8 mouse cellular contexts compared by ENCODE assay signal in the genomic region with DNA sequence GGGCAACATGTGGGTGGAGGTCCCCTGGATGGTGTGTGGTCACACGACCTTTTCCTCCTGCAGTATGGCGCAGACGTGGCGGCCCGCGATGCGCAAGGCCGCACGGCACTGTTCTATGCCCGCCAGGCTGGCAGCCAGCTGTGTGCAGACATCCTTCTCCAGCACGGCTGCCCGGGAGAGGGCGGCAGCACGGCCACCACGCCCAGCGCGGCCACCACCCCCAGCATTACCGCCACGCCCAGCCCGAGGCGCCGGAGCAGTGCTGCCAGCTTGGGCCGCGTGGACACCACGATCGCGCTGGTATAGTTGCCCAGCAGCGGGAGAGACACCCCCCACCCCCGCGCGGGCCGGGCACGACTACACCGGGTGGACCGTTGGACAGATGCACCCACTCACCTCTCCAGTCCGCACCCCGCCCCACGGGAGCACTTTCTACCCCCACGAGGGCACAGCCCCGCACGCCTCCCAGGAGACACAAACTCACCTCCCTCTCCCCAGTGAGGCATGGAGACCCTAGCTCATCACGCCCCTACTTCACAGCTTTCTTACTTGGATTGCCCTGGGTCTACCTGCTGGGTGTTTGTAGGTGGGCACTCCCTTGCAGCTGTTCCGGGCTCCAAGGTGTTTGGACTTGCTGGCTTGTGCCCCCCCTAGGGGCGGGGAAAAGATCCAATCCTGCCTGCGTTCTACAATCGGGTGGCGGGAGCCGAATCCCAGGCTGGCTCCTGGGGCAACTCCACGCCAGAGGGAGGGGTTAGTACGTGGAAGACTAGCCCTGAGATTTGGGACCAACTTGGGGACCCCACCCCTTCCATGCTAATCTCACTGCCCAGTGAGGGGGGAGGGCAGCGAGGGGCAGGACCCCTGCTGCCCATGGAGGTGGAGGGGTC. TPM values are rescaled to one million over a fixed set of nuclear protein-coding genes. Genes with fewer than 3 reads are reported as not detected.
DNase-seq lines count a peak whose midpoint lies in the region; ATAC-seq and TF ChIP-seq lines count a peak whose summit lies in the region.

No protein-coding gene starts in this region.

- intact Hi-C loops in gastrocnemius, postnatal 14 days (cut with DNase I; ENCODE audit: low total_unique reads): no loop called here
- intact Hi-C loops in gastrocnemius, postnatal 36 days (cut with DNase I): no loop called here

- WGBS in forebrain, embryonic 10.5 days: 5% methylated on average over 51 of the region's 51 CpGs
- WGBS in kidney, postnatal 0 days: 10% methylated on average over 51 of the region's 51 CpGs
- 9% methylated on average over 51 of the region's 51 CpGs for WGBS in midbrain, embryonic 10.5 days

- TF ChIP-seq CTCF in kidney, postnatal 0 days (IDR thresholded peaks at IDR 0.05; ENCODE audit: low read depth): 0 out of 2 replicates have a peak, but pooled peaks have one; percentile 2

- ATAC-seq in kidney, postnatal 0 days (replicated peaks; ENCODE audit: low FRiP score, low read depth): peak; percentile 22; the same call in 1 of the 2 replicates

- peak; percentile 61 for DNase-seq in gastrocnemius, postnatal 14 days
- DNase-seq in gastrocnemius, postnatal 36 days: no peak
- no peak for DNase-seq in ES-E14 (ENCODE audit: low read depth, low spot score)
- no peak for DNase-seq in forebrain, embryonic 10.5 days (ENCODE audit: extremely low spot score, low spot score)
- no peak for DNase-seq in kidney, postnatal 0 days (ENCODE audit: low spot score)
- DNase-seq in midbrain, embryonic 10.5 days (ENCODE audit: low spot score): no peak
- DNase-seq in thymus, adult 18-20 months: no peak
- DNase-seq in T-cell, adult 2 months (ENCODE audit: low spot score): no peak

- peak overlapping the region; percentile 42 for H3K4me2 ChIP-seq in kidney, postnatal 0 days (ENCODE audit: low read length)

- peak overlapping the region; percentile 32 to 55; a peak in 2 of 4 replicates for H3K4me3 ChIP-seq in ES-E14 (ENCODE audit: insufficient read depth in 1 of 2, low read depth in 1 of 2, low read length in 2 of 2, poor library complexity in 1 of 2, severe bottlenecking in 1 of 2)
- peak overlapping the region; percentile 43 for H3K4me3 ChIP-seq in forebrain, embryonic 10.5 days
- H3K4me3 ChIP-seq in kidney, postnatal 0 days (replicated peaks; ENCODE audit: low read depth, low read length): peak overlapping the region; percentile 13; the same call in 1 of the 2 replicates
- H3K4me3 ChIP-seq in midbrain, embryonic 10.5 days: peak overlapping the region; percentile 40

- no peak overlapping the region for H3K27ac ChIP-seq in ES-E14 (ENCODE audit: insufficient read depth, low read depth, low read length, poor library complexity, severe bottlenecking)
- no peak overlapping the region for H3K27ac ChIP-seq in forebrain, embryonic 10.5 days
- no peak overlapping the region for H3K27ac ChIP-seq in kidney, postnatal 0 days
- no peak overlapping the region for H3K27ac ChIP-seq in midbrain, embryonic 10.5 days (replicated peaks)

- in situ Hi-C loops in ES-E14 (cut with MboI; ENCODE audit: low sequenced_read_pairs in 2 of 2, unreplicated experiment in 2 of 2): no loop called here

- no peaks in the 10 kb centered on the region for H3K36me3 ChIP-seq in ES-E14 (ENCODE audit: control insufficient read depth, insufficient read depth, low read length, poor library complexity, severe bottlenecking)
- H3K36me3 ChIP-seq in forebrain, embryonic 10.5 days (replicated peaks): peaks cover 24% of the 10 kb centered on the region
- H3K36me3 ChIP-seq in kidney, postnatal 0 days (ENCODE audit: insufficient read depth, low read length): peaks cover 9% of the 10 kb centered on the region; the same call in 1 of the 2 replicates
- H3K36me3 ChIP-seq in midbrain, embryonic 10.5 days: peaks cover 21% of the 10 kb centered on the region

- H3K9me3 ChIP-seq in ES-E14 (ENCODE audit: control insufficient read depth, insufficient read depth, low read depth, low read length): no peaks in the 10 kb centered on the region
- no peaks in the 10 kb centered on the region for H3K9me3 ChIP-seq in forebrain, embryonic 10.5 days
- no peaks in the 10 kb centered on the region for H3K9me3 ChIP-seq in kidney, postnatal 0 days (replicated peaks; ENCODE audit: low read length)
- no peaks in the 10 kb centered on the region for H3K9me3 ChIP-seq in midbrain, embryonic 10.5 days (replicated peaks)

- H3K4me1 ChIP-seq in ES-E14 (ENCODE audit: control insufficient read depth in 2 of 2, insufficient read depth in 2 of 2, low read length in 2 of 2, poor library complexity in 1 of 2): peaks cover 0 to 20% of the 10 kb centered on the region in 2 experiments; a peak in 2 of 4 replicates
- peaks cover 25% of the 10 kb centered on the region for H3K4me1 ChIP-seq in forebrain, embryonic 10.5 days
- H3K4me1 ChIP-seq in kidney, postnatal 0 days (replicated peaks; ENCODE audit: insufficient read depth, low read length): peaks cover 16% of the 10 kb centered on the region
- peaks cover 20% of the 10 kb centered on the region for H3K4me1 ChIP-seq in midbrain, embryonic 10.5 days

- H3K27me3 ChIP-seq in forebrain, embryonic 10.5 days (ENCODE audit: poor library complexity, severe bottlenecking): peaks cover 77% of the 10 kb centered on the region
- H3K27me3 ChIP-seq in kidney, postnatal 0 days (ENCODE audit: insufficient read depth, low read length): peaks cover 32% of the 10 kb centered on the region
- H3K27me3 ChIP-seq in midbrain, embryonic 10.5 days (ENCODE audit: low read depth, poor library complexity, severe bottlenecking): peaks cover 72% of the 10 kb centered on the region

- peak overlapping the region; percentile 2; the same call in 1 of the 2 replicates for H3K9ac ChIP-seq in ES-E14 (ENCODE audit: insufficient read depth, low read depth, low read length, poor library complexity, severe bottlenecking)
- H3K9ac ChIP-seq in kidney, postnatal 0 days (ENCODE audit: low read depth, low read length): no peak overlapping the region

TF ChIP-seq in ES-E14, 5 proteins besides CTCF, POLR2A, EP300 and RAD21:
- TF ChIP-seq ZC3H11A (IDR thresholded peaks at IDR 0.05; ENCODE audit: borderline replicate concordance, low read depth, low read length) (no peak), ZNF384 (IDR thresholded peaks at IDR 0.05; ENCODE audit: low read depth, low read length) (no peak)

RNA-seq across cellular contexts. Expression of gene Agap2, which starts 16.7 kb away (rescaled TPM):
- total RNA-seq in gastrocnemius, postnatal 14 days (2021): 1 to 10 TPM; 3.4 to 6.7 TPM
- total RNA-seq in gastrocnemius, postnatal 36 days (2021): 1 to 10 TPM; 2.1 to 2.9 TPM
- 1.4 and 2.0 TPM in 2 replicates for total RNA-seq in ES-E14 (2012; rRNA removed)
- 0.10 and 0.23 TPM in 2 replicates for polyA plus RNA-seq in forebrain, embryonic 10.5 days (2016; fragmentation: Nextera tagmentation; extraction: Ambion mirVana)
- polyA plus RNA-seq in kidney, postnatal 0 days (2015; fragmentation: Nextera tagmentation; extraction: Ambion mirVana): 0.04 and 0.09 TPM in 2 replicates
- 0.10 and 0.19 TPM in 2 replicates for polyA plus RNA-seq in midbrain, embryonic 10.5 days (2016; fragmentation: Nextera tagmentation; extraction: Ambion mirVana)

RNA-seq across cellular contexts. Expression of gene Tspan31, which starts 21.7 kb away (rescaled TPM):
- 10 to 100 TPM; 26.5 to 31.6 TPM for total RNA-seq in gastrocnemius, postnatal 14 days (2021)
- 10 to 100 TPM; 22.1 to 25.0 TPM for total RNA-seq in gastrocnemius, postnatal 36 days (2021)
- total RNA-seq in ES-E14 (2012; rRNA removed): 121 and 154 TPM in 2 replicates
- 188 and 190 TPM in 2 replicates for polyA plus RNA-seq in forebrain, embryonic 10.5 days (2016; fragmentation: Nextera tagmentation; extraction: Ambion mirVana)
- polyA plus RNA-seq in kidney, postnatal 0 days (2015; fragmentation: Nextera tagmentation; extraction: Ambion mirVana): 157 and 171 TPM in 2 replicates
- polyA plus RNA-seq in midbrain, embryonic 10.5 days (2016; fragmentation: Nextera tagmentation; extraction: Ambion mirVana): 197 and 208 TPM in 2 replicates

RNA-seq across cellular contexts. Expression of gene Cdk4, which starts 28.4 kb away (rescaled TPM):
- total RNA-seq in gastrocnemius, postnatal 14 days (2021): 10 to 100 TPM; 62.5 to 84.0 TPM
- 10 to 100 TPM; 29.7 to 38.9 TPM for total RNA-seq in gastrocnemius, postnatal 36 days (2021)
- total RNA-seq in ES-E14 (2012; rRNA removed): 502 and 522 TPM in 2 replicates
- polyA plus RNA-seq in forebrain, embryonic 10.5 days (2016; fragmentation: Nextera tagmentation; extraction: Ambion mirVana): 3,005 and 3,066 TPM in 2 replicates
- 1,113 and 1,153 TPM in 2 replicates for polyA plus RNA-seq in kidney, postnatal 0 days (2015; fragmentation: Nextera tagmentation; extraction: Ambion mirVana)
- 2,811 and 2,916 TPM in 2 replicates for polyA plus RNA-seq in midbrain, embryonic 10.5 days (2016; fragmentation: Nextera tagmentation; extraction: Ambion mirVana)

RNA-seq across cellular contexts. Expression of gene Os9, which starts 29.2 kb away (rescaled TPM):
- total RNA-seq in gastrocnemius, postnatal 14 days (2021): 10 to 100 TPM; 20.3 to 23.5 TPM
- total RNA-seq in gastrocnemius, postnatal 36 days (2021): 10 to 100 TPM; 10.7 to 11.4 TPM
- total RNA-seq in ES-E14 (2012; rRNA removed): 29.4 and 48.6 TPM in 2 replicates
- polyA plus RNA-seq in forebrain, embryonic 10.5 days (2016; fragmentation: Nextera tagmentation; extraction: Ambion mirVana): 54.2 and 57.6 TPM in 2 replicates
- 107 and 114 TPM in 2 replicates for polyA plus RNA-seq in kidney, postnatal 0 days (2015; fragmentation: Nextera tagmentation; extraction: Ambion mirVana)
- polyA plus RNA-seq in midbrain, embryonic 10.5 days (2016; fragmentation: Nextera tagmentation; extraction: Ambion mirVana): 62.3 and 83.0 TPM in 2 replicates

RNA-seq across cellular contexts. Expression of gene March9, which starts 31.8 kb away (rescaled TPM):
- total RNA-seq in gastrocnemius, postnatal 14 days (2021): 1 to 10 TPM in 1 of 2 experiments, under 1 TPM in 1; 0.82 to 1.2 TPM
- under 1 TPM; 0.64 to 0.66 TPM for total RNA-seq in gastrocnemius, postnatal 36 days (2021)
- 4.6 and 8.3 TPM in 2 replicates for total RNA-seq in ES-E14 (2012; rRNA removed)
- polyA plus RNA-seq in forebrain, embryonic 10.5 days (2016; fragmentation: Nextera tagmentation; extraction: Ambion mirVana): 1.1 and 1.2 TPM in 2 replicates
- polyA plus RNA-seq in kidney, postnatal 0 days (2015; fragmentation: Nextera tagmentation; extraction: Ambion mirVana): 1.6 and 1.9 TPM in 2 replicates
- 1.3 and 1.7 TPM in 2 replicates for polyA plus RNA-seq in midbrain, embryonic 10.5 days (2016; fragmentation: Nextera tagmentation; extraction: Ambion mirVana)
